31 mouse cellular contexts compared by ENCODE assay signal in the genomic region with DNA sequence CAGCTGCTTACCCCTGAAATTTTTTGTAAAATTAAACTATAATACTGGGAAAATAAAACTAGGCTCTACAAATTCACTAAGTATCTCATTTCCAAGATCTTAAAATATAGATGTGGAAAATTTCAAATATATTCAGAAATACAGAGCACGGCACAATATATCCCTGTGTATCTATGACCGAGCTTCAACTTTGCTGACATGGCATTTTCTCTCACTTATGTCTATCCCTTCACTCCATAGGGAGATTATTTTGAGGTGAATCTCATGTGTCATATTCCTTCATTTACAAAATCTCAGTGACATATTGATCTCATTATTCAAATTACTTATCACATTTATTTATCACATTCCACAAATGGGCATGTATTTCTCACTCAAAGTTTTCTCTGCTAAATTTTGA.
"Had no signal": no experiment of that assay in that cellular context is flagged by ENCODE, and none has a peak within 500 bp of the region (broad histone marks: within the 10 kb centered on the region; RNA-seq: fewer than 3 reads in every experiment).

No protein-coding gene starts in this region.

- H3K4me1 ChIP-seq: hindbrain, embryonic 10.5 days; hindbrain, embryonic 12.5 days; hindbrain, embryonic 13.5 days; hindbrain, embryonic 15.5 days; intestine, embryonic 15.5 days had no signal

- H3K4me2 ChIP-seq: heart, embryonic 11.5 days; heart, embryonic 12.5 days; heart, embryonic 13.5 days; heart, embryonic 15.5 days; hindbrain, embryonic 12.5 days; hindbrain, embryonic 13.5 days; hindbrain, embryonic 14.5 days; hindbrain, embryonic 15.5 days; intestine, embryonic 15.5 days; kidney, embryonic 15.5 days had no signal

- DNase-seq: heart, postnatal 10 days; heart, postnatal 14 days; heart, postnatal 36 days; heart, postnatal 4 days; kidney, adult 11 months; kidney, adult 18-20 months; kidney, adult 2 months; kidney, adult 8-10 months; kidney, postnatal 10 days; kidney, postnatal 14 days; kidney, postnatal 25 days; kidney, postnatal 36 days; kidney, postnatal 4 days; layer of hippocampus, adult 9-11 months; layer of hippocampus, postnatal 36 days had no signal

- H3K9ac ChIP-seq: heart, embryonic 12.5 days; heart, embryonic 13.5 days; heart, embryonic 15.5 days; hindbrain, embryonic 12.5 days; hindbrain, embryonic 13.5 days; hindbrain, embryonic 14.5 days; hindbrain, embryonic 15.5 days; intestine, embryonic 15.5 days; kidney, embryonic 15.5 days had no signal

- H3K27ac ChIP-seq: heart, embryonic 10.5 days; heart, embryonic 13.5 days; heart, embryonic 15.5 days; hindbrain, embryonic 10.5 days; hindbrain, embryonic 12.5 days; hindbrain, embryonic 13.5 days; hindbrain, embryonic 14.5 days; hindbrain, embryonic 15.5 days; hindbrain, postnatal 0 days; intestine, embryonic 15.5 days; kidney, embryonic 15.5 days; kidney, postnatal 0 days; layer of hippocampus, adult 2 months; left cerebral cortex, adult 2 months had no signal

- H3K4me3 ChIP-seq: heart, embryonic 10.5 days; heart, embryonic 12.5 days; heart, embryonic 13.5 days; heart, embryonic 15.5 days; hindbrain, embryonic 10.5 days; hindbrain, embryonic 12.5 days; hindbrain, embryonic 13.5 days; hindbrain, embryonic 15.5 days; intestine, embryonic 15.5 days; kidney, embryonic 15.5 days; layer of hippocampus, adult 2 months; left cerebral cortex, adult 2 months had no signal

- H3K36me3 ChIP-seq: heart, embryonic 10.5 days; heart, embryonic 12.5 days; heart, embryonic 13.5 days; heart, embryonic 15.5 days; hindbrain, embryonic 10.5 days; hindbrain, embryonic 12.5 days; hindbrain, embryonic 13.5 days; hindbrain, embryonic 15.5 days; intestine, embryonic 15.5 days; kidney, embryonic 15.5 days had no signal

- H3K27me3 ChIP-seq: heart, embryonic 12.5 days; heart, embryonic 13.5 days; heart, embryonic 15.5 days; hindbrain, embryonic 12.5 days; hindbrain, embryonic 13.5 days; hindbrain, embryonic 15.5 days; intestine, embryonic 15.5 days; kidney, embryonic 15.5 days had no signal

- H3K9me3 ChIP-seq: heart, embryonic 10.5 days; heart, embryonic 12.5 days; heart, embryonic 13.5 days; heart, embryonic 15.5 days; hindbrain, embryonic 10.5 days; hindbrain, embryonic 12.5 days; hindbrain, embryonic 13.5 days; hindbrain, embryonic 15.5 days; intestine, embryonic 15.5 days; kidney, embryonic 15.5 days had no signal
